Mouse (Mus musculus) bone marrow, adult 2 months (tissue): ENCODE results near the gene Zfp385a.

Experiments used
- CTCF ChIP-seq: fragments of 200-500 bp; IDR thresholded peaks from 2 replicates; pipeline ENCODE4 v1.5.1; 2011; ENCODE audit warnings: low read length, control low read depth; ENCODE audit not compliant: control insufficient read depth, insufficient read depth
- POLR2A ChIP-seq: fragments of 200-500 bp; IDR thresholded peaks from 2 replicates; pipeline ENCODE4 v1.6.1; 2011; ENCODE audit warnings: low read depth, mild to moderate bottlenecking, control low read depth, low read length, borderline replicate concordance; ENCODE audit not compliant: control insufficient read depth

- no peak for TF ChIP-seq CTCF
- TF ChIP-seq POLR2A, result no peak
Observed at GRCm38 (mm10) chr15:103341547-103341946, 1.7 kb upstream of the Zfp385a start.
